Mouse (Mus musculus): ENCODE results near the gene Cdc25b. TPM values are rescaled to one million over a fixed set of nuclear protein-coding genes. Genes with fewer than 3 reads are reported as not detected.

Gene Cdc25b
- polyA plus RNA-seq, 1 experiment from 2014 or later = 44.6 TPM

GRCm38 (mm10) chr2:131242929-131243328 lies 56.2 kb downstream of the Cdc25b start:
- Histone ChIP-seq H3K4me3 (replicated peaks) (no peak overlapping the region), H3K27ac (no peak overlapping the region), H3K36me3 (peaks cover 48% of the 10 kb centered on the region), H3K9ac (no peak overlapping the region), H3K27me3 (replicated peaks) (no peaks in the 10 kb centered on the region), H3K4me1 (replicated peaks) (no peaks in the 10 kb centered on the region), H3K9me3 (no peaks in the 10 kb centered on the region), H3K4me2 (replicated peaks) (no peak overlapping the region)
- ATAC-seq = no peak
- 84% methylated on average over 7 of the region's 7 CpGs for whole genome bisulfite sequencing

Other genes with a start within 250 kb of the Cdc25b start
- gene Gfra4, start 143.9 kb upstream of the Cdc25b start, polyA plus RNA-seq (2015; fragmentation: Nextera tagmentation; extraction: Ambion mirVana) = 8.8 and 9.6 TPM in 2 replicates
- gene Adam33, start 123.1 kb upstream of the Cdc25b start, polyA plus RNA-seq (2015; fragmentation: Nextera tagmentation; extraction: Ambion mirVana) = 3.3 and 4.0 TPM in 2 replicates
- gene Siglec1, start 100.2 kb upstream of the Cdc25b start, polyA plus RNA-seq (2015; fragmentation: Nextera tagmentation; extraction: Ambion mirVana) = 0.24 and 0.35 TPM in 2 replicates
- 9.1 and 9.7 TPM in 2 replicates for gene Hspa12b, start 59.7 kb upstream of the Cdc25b start, polyA plus RNA-seq (2015; fragmentation: Nextera tagmentation; extraction: Ambion mirVana)
- gene Gm11037, start 53.5 kb upstream of the Cdc25b start, polyA plus RNA-seq (2015; fragmentation: Nextera tagmentation; extraction: Ambion mirVana) = not detected in 2 replicates
- gene 1700037H04Rik, start 26.9 kb upstream of the Cdc25b start, polyA plus RNA-seq (2015; fragmentation: Nextera tagmentation; extraction: Ambion mirVana) = 98.6 and 110 TPM in 2 replicates
- gene Cenpb, start 6.9 kb upstream of the Cdc25b start, polyA plus RNA-seq (2015; fragmentation: Nextera tagmentation; extraction: Ambion mirVana) = 12.5 and 12.6 TPM in 2 replicates
- 3.9 and 4.3 TPM in 2 replicates for gene Spef1, start 333 bp downstream of the Cdc25b start, polyA plus RNA-seq (2015; fragmentation: Nextera tagmentation; extraction: Ambion mirVana)
- 22.0 and 26.1 TPM in 2 replicates for gene Ap5s1, start 20.1 kb downstream of the Cdc25b start, polyA plus RNA-seq (2015; fragmentation: Nextera tagmentation; extraction: Ambion mirVana)
- 22.1 and 25.7 TPM in 2 replicates for gene Mavs, start 47.1 kb downstream of the Cdc25b start, polyA plus RNA-seq (2015; fragmentation: Nextera tagmentation; extraction: Ambion mirVana)
- gene Pank2, start 75.5 kb downstream of the Cdc25b start, polyA plus RNA-seq (2015; fragmentation: Nextera tagmentation; extraction: Ambion mirVana) = 28.0 and 35.4 TPM in 2 replicates
- gene Rnf24, start 165.9 kb downstream of the Cdc25b start, polyA plus RNA-seq (2015; fragmentation: Nextera tagmentation; extraction: Ambion mirVana) = 2.1 and 2.2 TPM in 2 replicates

All from intestine, embryonic 15.5 days (tissue).